Mouse (Mus musculus) lung, embryonic 14.5 days (tissue): ENCODE results near the gene Gsg1l. TPM values are rescaled to one million over a fixed set of nuclear protein-coding genes. Genes with fewer than 3 reads are reported as not detected.

ENCODE experiments used
- ATAC-seq: fragments of 200-750 bp; cut with Nextera tagmentation; 2 replicates; pipeline ENCODE4 v1.8.0; 2017; ENCODE audit warnings: mild to moderate bottlenecking, moderate TSS enrichment, moderate library complexity; ENCODE audit not compliant: insufficient read depth
- DNase-seq: peaks from one replicate; pipeline ENCODE4 v3.0.0-alpha.2; 2015
- H3K27ac ChIP-seq: fragments of 300-500 bp; sonication (generic); 2 replicates; pipeline ENCODE4 v1.5.1; 2014; ENCODE audit warnings: low read depth, mild to moderate bottlenecking, moderate library complexity
- H3K27me3 ChIP-seq: fragments of 300-500 bp; sonication (generic); 2 replicates; pipeline ENCODE4 v1.6.1; 2014; ENCODE audit warnings: low read length, control low read depth; ENCODE audit not compliant: insufficient read depth
- H3K36me3 ChIP-seq: fragments of 300-500 bp; sonication (generic); 2 replicates; pipeline ENCODE4 v1.6.1; 2014; ENCODE audit warnings: control low read depth; ENCODE audit not compliant: insufficient read depth
- H3K4me1 ChIP-seq: fragments of 300-500 bp; sonication (generic); 2 replicates; pipeline ENCODE4 v1.6.1; 2014; ENCODE audit warnings: antibody characterized with exemption, control low read depth; ENCODE audit not compliant: insufficient read depth
- H3K4me2 ChIP-seq: fragments of 300-500 bp; sonication (generic); 2 replicates; pipeline ENCODE4 v1.6.1; 2014; ENCODE audit warnings: mild to moderate bottlenecking
- H3K4me3 ChIP-seq: fragments of 300-500 bp; sonication (generic); 2 replicates; pipeline ENCODE4 v1.5.1; 2014; ENCODE audit warnings: low read depth, low read length
- H3K9ac ChIP-seq: fragments of 300-500 bp; sonication (generic); 2 replicates; pipeline ENCODE4 v1.6.1; 2014
- H3K9me3 ChIP-seq: fragments of 300-500 bp; sonication (generic); 2 replicates; pipeline ENCODE4 v1.6.1; 2016; ENCODE audit warnings: low read depth, low read length, control low read depth
- CTCF ChIP-seq: IDR thresholded peaks from 2 replicates; pipeline ENCODE4 v1.5.1; 2016; ENCODE audit warnings: antibody characterized with exemption, low read depth
- WGBS: fragments of 180-500 bp; shearing (Covaris S2); extraction: QIAGEN DNeasy Blood & Tissue Kit; methylation state at CpG from one replicate; pipeline ENCODE4 v1.1.7; 2014; 5-methylcytosine and 5-hydroxymethylcytosine counted together
- polyA plus RNA-seq: library from polyadenylated mRNA; unstranded; fragments of >200 nt; fragmentation: Nextera tagmentation; extraction: Ambion mirVana; gene quantifications from 2 replicates; pipeline ENCODE4 v1.2.1, GENCODE M21; 2014

Gene Gsg1l
- polyA plus RNA-seq, 1 experiment from 2014 or later = 3.3 TPM

DNA sequence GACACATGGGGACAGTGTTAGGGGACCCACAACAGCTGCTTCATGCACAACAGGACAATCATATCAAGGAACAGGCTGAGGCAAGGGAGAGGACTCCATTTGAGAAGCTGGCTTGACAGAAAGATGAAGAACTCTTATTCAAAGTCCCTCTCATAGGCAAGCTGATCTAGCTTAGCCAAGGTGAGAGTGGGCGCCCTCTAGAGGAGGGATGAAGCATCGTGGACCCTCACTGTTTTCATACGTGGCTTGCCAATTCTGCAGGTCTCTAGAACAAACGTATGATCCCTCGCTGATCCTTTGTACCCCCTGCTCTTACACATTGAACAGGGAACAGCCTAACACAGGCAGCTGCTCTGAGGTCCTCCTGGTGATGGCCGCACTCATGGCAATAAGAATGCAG lies 7.6 kb upstream of the Gsg1l start:
- peak; percentile 89 for DNase-seq

DNA sequence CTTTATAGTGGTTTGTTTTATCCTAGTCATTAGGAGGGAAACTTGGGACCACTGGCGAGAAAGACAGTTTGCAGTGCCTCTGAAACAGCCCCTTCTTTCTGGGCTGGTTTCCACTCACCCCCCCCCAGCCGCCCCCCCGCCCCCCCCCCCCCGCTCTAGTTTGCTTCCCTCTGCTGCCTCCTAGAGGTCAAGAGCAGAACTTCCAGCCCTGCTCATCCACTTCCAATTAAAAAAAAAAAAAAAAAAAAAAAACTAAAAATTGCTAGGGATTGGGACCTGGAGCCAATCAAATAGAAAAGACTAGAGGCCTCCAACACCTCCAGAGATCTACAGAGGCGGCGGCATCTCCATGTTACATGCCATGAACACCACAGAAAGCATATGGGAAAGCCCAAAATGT lies 5.9 kb upstream of the Gsg1l start:
- H3K4me3 ChIP-seq = no peak overlapping the region
- TF ChIP-seq CTCF = peak; percentile 41; the same call in 1 of the 2 replicates
- 16% methylated on average over 6 of the region's 6 CpGs for WGBS

More for the DNA sequence above, 7.6 kb upstream of the Gsg1l start:
- Histone ChIP-seq H3K27me3 (peaks cover 5% of the 10 kb centered on the region), H3K27ac (no peak overlapping the region), H3K4me2 (no peak overlapping the region), H3K36me3 (no peaks in the 10 kb centered on the region), H3K9me3 (peaks cover 4% of the 10 kb centered on the region; the same call in 1 of the 2 replicates), H3K9ac (no peak overlapping the region), H3K4me1 (no peaks in the 10 kb centered on the region), H3K4me3 (no peak overlapping the region)
- peak; percentile 90 for TF ChIP-seq CTCF
- 13% methylated on average over 6 of the region's 6 CpGs for WGBS
- ATAC-seq = peak; percentile 43; the same call in 1 of the 2 replicates

DNA sequence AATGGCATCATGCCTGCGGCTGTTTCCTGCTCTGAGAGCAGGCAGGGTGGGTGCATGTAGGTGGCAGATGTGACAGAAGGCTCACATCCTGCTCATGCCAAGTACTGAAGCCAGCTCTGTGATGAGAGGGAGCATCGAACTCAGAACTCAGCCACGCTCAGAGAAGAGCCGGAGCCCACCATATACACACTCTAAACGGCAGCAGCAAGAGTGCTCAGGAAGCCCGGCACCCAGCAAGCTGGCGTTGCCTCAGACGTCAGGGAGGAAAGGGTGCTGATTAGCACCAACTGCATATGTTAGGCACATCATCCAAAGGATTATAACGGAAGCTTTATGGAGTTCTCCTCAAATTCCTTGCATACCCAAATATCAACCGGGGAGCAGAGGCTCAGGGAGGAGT lies 5.4 kb upstream of the Gsg1l start:
- H3K9me3 ChIP-seq = peaks cover 4% of the 10 kb centered on the region; the same call in 1 of the 2 replicates
- peaks cover 26% of the 10 kb centered on the region for H3K27me3 ChIP-seq
- H3K4me3 ChIP-seq = no peak overlapping the region
- no peak for ATAC-seq
- no peak overlapping the region for H3K9ac ChIP-seq
- no peaks in the 10 kb centered on the region for H3K4me1 ChIP-seq
- no peak for DNase-seq
- no peaks in the 10 kb centered on the region for H3K36me3 ChIP-seq
- no peak overlapping the region for H3K27ac ChIP-seq
- WGBS = 43% methylated on average over 10 of the region's 10 CpGs
- TF ChIP-seq CTCF = no peak
- H3K4me2 ChIP-seq = no peak overlapping the region

More for the DNA sequence above, 5.9 kb upstream of the Gsg1l start:
- H3K9ac ChIP-seq = no peak overlapping the region
- H3K9me3 ChIP-seq = peaks cover 4% of the 10 kb centered on the region; the same call in 1 of the 2 replicates
- no peak for ATAC-seq
- peaks cover 20% of the 10 kb centered on the region for H3K27me3 ChIP-seq
- DNase-seq = peak; percentile 68
- H3K4me1 ChIP-seq = no peaks in the 10 kb centered on the region
- H3K27ac ChIP-seq = no peak overlapping the region
- H3K36me3 ChIP-seq = no peaks in the 10 kb centered on the region
- H3K4me2 ChIP-seq = no peak overlapping the region

DNA sequence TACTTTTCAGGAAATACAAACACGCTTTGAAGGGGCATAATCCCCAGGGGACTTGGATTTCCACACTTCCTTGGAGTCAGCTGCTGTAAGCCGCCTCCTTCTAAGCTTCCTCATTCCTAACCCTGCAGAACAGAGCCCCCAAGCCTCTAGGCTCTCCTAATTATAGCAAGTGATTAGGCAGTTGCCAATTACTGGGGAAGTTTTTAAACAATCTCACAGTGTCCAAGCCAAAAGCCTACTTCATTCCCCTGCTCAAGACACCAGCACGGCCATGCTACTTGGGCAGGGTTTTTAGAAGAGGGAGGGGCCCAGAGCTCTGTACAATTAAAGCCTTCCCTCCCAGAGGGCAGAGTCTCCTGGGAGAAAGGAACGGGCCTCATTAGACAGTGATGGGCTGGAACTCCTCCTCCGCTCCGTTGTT lies 4.1 kb upstream of the Gsg1l start:
- H3K4me3 ChIP-seq = no peak overlapping the region
- H3K9me3 ChIP-seq = peaks cover 4% of the 10 kb centered on the region; the same call in 1 of the 2 replicates
- H3K27me3 ChIP-seq = peaks cover 38% of the 10 kb centered on the region
- no peaks in the 10 kb centered on the region for H3K36me3 ChIP-seq
- DNase-seq (peak; percentile 28), ATAC-seq (no peak)
- no peaks in the 10 kb centered on the region for H3K4me1 ChIP-seq
- no peak for TF ChIP-seq CTCF
- no peak overlapping the region for H3K4me2 ChIP-seq
- no peak overlapping the region for H3K9ac ChIP-seq
- WGBS = 27% methylated on average over 6 of the region's 6 CpGs
- H3K27ac ChIP-seq = no peak overlapping the region

DNA sequence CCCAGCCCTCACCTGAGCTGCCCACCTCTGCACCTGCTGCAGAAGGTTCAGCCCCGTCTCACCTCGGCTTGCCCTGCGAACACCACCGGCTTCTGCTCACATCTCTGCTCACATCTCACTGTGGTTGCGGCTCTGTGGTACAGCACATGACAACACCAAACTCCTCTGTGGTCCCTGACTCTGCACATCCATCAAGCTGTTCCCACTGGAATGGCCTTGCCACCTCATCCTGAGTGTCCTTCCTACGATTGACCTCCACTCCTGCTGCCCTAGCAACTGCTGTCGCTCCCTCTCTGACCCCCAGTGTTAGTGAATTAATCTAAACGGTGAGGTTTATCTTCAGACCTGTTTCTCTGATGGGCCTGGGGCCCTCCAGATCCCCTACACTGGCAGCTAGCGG lies 2.9 kb upstream of the Gsg1l start:
- Histone ChIP-seq H3K27ac (no peak overlapping the region), H3K4me2 (no peak overlapping the region), H3K9me3 (no peaks in the 10 kb centered on the region), H3K27me3 (peaks cover 50% of the 10 kb centered on the region), H3K36me3 (no peaks in the 10 kb centered on the region), H3K4me1 (no peaks in the 10 kb centered on the region), H3K4me3 (no peak overlapping the region), H3K9ac (no peak overlapping the region)
- WGBS = 80% methylated on average over 9 of the region's 9 CpGs
- no peak for DNase-seq
- no peak for TF ChIP-seq CTCF
- no peak for ATAC-seq

DNA sequence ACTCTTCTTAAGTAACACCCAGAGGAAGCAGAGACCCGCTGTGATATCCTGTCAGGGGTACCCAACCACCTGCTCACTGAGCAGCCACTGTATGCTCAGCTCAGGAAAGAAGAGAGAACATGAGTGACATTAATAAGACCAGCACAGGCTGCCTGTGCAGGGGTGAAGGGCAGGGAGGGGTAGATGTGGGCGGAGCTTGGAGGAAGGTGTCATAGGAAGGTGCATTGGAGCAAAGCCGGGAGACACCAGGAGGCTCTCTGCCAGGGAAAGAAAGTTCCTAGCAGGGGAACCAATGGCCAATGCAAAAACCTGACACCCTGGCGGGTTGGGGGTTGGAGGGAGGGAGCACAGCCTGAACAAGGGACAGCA lies 1.8 kb upstream of the Gsg1l start:
- no peak for TF ChIP-seq CTCF
- Histone ChIP-seq H3K36me3 (no peaks in the 10 kb centered on the region), H3K9ac (no peak overlapping the region), H3K4me2 (no peak overlapping the region), H3K4me3 (no peak overlapping the region), H3K4me1 (no peaks in the 10 kb centered on the region), H3K27me3 (peaks cover 53% of the 10 kb centered on the region), H3K27ac (no peak overlapping the region), H3K9me3 (no peaks in the 10 kb centered on the region)
- ATAC-seq = 0 out of 2 replicates have a peak, but pooled peaks have one; percentile 5
- DNase-seq = no peak
- WGBS = 12% methylated on average over 4 of the region's 4 CpGs

DNA sequence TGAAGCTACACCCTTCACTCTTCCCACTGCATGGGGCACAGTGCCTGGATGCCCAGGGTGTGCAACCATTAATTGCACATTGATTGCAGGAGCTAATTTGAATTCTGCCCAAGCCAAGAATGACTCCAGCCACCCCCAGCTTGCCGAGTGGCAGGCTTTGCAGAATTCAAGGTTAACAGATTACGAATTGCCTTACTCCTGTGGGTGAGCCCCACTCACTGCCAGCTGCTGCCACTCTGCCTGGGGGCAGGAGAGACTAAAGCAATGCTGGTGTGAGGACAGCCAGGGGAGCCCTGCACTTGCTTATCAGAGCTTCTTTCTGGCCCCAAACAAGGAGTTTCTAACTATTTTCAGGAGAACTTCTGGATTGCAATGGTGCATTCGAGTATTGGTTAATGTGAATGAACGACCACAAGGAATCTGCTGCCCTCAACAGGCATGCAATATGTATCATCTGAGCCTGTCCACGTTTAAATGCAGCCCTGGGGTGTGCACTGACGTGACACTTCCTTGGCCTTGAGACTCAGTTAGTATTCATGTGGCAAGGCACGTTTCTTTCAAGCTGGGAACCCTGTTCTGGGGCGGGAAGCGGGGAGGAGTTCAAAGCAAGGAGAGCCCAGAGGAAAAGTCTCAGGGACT lies 1.2 kb upstream of the Gsg1l start:
- Histone ChIP-seq H3K36me3 (no peaks in the 10 kb centered on the region), H3K9me3 (no peaks in the 10 kb centered on the region), H3K27ac (no peak overlapping the region), H3K4me3 (no peak overlapping the region), H3K4me1 (no peaks in the 10 kb centered on the region), H3K4me2 (no peak overlapping the region), H3K27me3 (peaks cover 53% of the 10 kb centered on the region), H3K9ac (no peak overlapping the region)
- TF ChIP-seq CTCF = peak; percentile 59
- WGBS = 18% methylated on average over 9 of the region's 9 CpGs
- peak; percentile 70 for DNase-seq
- 0 out of 2 replicates have a peak, but pooled peaks have one; percentile 8 for ATAC-seq
